Mouse (Mus musculus) embryonic fibroblast, embryonic 13.5 days (primary cell): Measurements from ENCODE around the gene H2-M10.2.

Experiments used
- CTCF ChIP-seq: IDR thresholded peaks from 2 replicates; pipeline ENCODE4 v1.5.1; 2011; ENCODE audit warnings: mild to moderate bottlenecking, control low read depth, low read length, moderate library complexity, borderline replicate concordance; ENCODE audit not compliant: insufficient read depth
- POLR2A ChIP-seq: IDR thresholded peaks from 2 replicates; pipeline ENCODE4 v1.6.1; 2011; ENCODE audit warnings: low read depth, mild to moderate bottlenecking, control low read depth, low read length, moderate library complexity

GRCm38 (mm10) chr17:36253087-36253600 lies 33.1 kb downstream of the H2-M10.2 start:
- no peak for TF ChIP-seq POLR2A
- TF ChIP-seq CTCF, result no peak
